Mouse (Mus musculus) c-Kit-negative CD71-positive TER-119-positive erythroid progenitor cells, embryonic 14.5 days (primary cell): ENCODE results near the gene Fam83d.

Source experiments
- DNase-seq: peaks from one replicate; pipeline ENCODE4 v3.0.0-alpha.2; 2013; ENCODE audit warnings: low read depth, low spot score

Gene Fam83d

GRCm38 (mm10) chr2:158803575-158803974, 35.7 kb downstream of the Fam83d start:
- DNase-seq = no peak

- no peak for DNase-seq
Observed at GRCm38 (mm10) chr2:158815686-158816085, 47.8 kb downstream of the Fam83d start.

DNA sequence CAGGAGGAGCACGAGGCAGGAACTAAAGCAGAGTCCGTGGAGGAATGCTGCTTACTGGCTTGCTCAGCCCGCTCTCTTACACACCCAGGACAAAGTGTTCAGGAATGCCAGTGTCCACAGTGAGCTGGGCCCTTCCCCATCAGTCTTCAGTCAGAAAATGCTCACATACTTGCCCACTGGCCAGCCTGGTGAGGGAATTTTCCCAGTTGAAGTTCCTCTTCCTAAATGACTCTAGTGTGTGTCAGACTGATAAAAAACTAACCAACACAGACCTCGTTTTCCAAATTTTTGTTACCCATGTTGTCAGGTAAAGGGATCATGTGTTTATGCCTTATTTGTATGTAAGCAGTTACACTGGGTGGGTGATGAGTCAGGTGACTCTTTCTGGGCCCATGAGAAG, 48.3 kb downstream of the Fam83d start:
- DNase-seq = no peak

- DNase-seq = no peak
Observed at GRCm38 (mm10) chr2:158817708-158818107, 49.8 kb downstream of the Fam83d start.

- DNase-seq = no peak
Observed at GRCm38 (mm10) chr2:158828124-158828523, 60.2 kb downstream of the Fam83d start.

- no peak for DNase-seq
Observed at GRCm38 (mm10) chr2:158829746-158830145, 61.9 kb downstream of the Fam83d start.

DNA sequence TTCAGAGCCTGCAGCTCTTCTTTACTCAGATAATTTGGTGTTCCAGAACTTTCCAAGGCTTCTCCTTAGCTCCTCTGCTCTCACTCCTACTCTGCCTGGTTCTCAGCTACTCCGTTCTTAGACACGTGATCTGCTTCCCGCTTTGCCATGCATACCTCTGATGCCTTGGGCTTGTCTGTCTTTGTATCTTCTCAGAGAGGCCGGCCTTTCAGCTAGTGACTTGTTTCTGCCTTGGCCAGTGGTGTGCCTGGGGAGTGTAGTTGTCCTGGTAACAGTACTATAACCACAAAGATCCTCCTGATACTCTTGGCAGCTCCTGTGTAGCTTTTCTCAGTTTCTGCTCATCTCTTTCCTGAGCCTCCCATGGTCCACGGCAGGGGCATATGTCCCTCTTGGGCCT, 65.3 kb downstream of the Fam83d start:
- DNase-seq = no peak

DNA sequence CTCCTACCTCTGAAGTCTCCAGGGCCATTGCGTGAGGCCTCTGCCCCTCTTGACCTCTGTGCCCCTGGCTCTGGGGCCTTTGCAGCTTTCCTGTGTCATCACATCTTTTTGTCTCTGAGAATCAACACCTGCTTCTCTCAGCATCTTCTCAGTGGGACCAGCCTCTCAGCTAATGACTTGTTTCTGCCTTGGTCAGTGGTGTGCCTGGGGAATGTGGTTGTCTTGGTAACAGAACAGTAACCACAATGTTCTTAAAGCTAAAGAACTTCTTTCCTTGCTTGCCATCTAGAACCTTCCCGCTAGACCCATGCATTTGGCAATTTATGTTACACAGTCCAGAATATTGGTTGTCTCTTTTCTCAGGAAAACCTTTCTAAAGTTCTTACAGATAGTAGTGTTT, 65.8 kb downstream of the Fam83d start:
- DNase-seq = no peak
